Mouse (Mus musculus) embryonic facial prominence, embryonic 15.5 days (tissue): ENCODE measurements around the gene Chp1. TPM values are rescaled to one million over a fixed set of nuclear protein-coding genes. Genes with fewer than 3 reads are reported as not detected.

Experiments used
- polyA plus RNA-seq: library from polyadenylated mRNA; unstranded; fragments of >200 nt; fragmentation: Nextera tagmentation; extraction: Ambion mirVana; gene quantifications from 2 replicates; pipeline ENCODE4 v1.2.1, GENCODE M21; 2015

The Chp1 gene
- polyA plus RNA-seq, 1 experiment from 2014 or later = 70.3 TPM

Other genes starting within 250 kb of the Chp1 start
- 5.7 and 5.8 TPM in 2 replicates for gene Dll4, start 221.9 kb upstream of the Chp1 start, polyA plus RNA-seq
- gene Chac1, start 196.5 kb upstream of the Chp1 start, polyA plus RNA-seq = 2.1 and 2.4 TPM in 2 replicates
- gene Ino80, start 70.0 kb upstream of the Chp1 start, polyA plus RNA-seq = 4.1 and 4.2 TPM in 2 replicates
- 0.29 and 0.43 TPM in 2 replicates for gene Exd1, start 70 bp upstream of the Chp1 start, polyA plus RNA-seq
- gene Nusap1, start 70.6 kb downstream of the Chp1 start, polyA plus RNA-seq = 57.3 and 60.0 TPM in 2 replicates
- 17.3 and 18.3 TPM in 2 replicates for gene Oip5, start 70.8 kb downstream of the Chp1 start, polyA plus RNA-seq
- gene Ndufaf1, start 115.1 kb downstream of the Chp1 start, polyA plus RNA-seq = 43.7 and 44.1 TPM in 2 replicates
- gene Rtf1, start 127.4 kb downstream of the Chp1 start, polyA plus RNA-seq = 42.0 and 45.5 TPM in 2 replicates
- gene Itpka, start 194.6 kb downstream of the Chp1 start, polyA plus RNA-seq = 1.7 and 2.0 TPM in 2 replicates
- gene Ltk, start 212.7 kb downstream of the Chp1 start, polyA plus RNA-seq = 0.24 and 0.49 TPM in 2 replicates
- 24.5 and 25.8 TPM in 2 replicates for gene Rpap1, start 239.8 kb downstream of the Chp1 start, polyA plus RNA-seq